Mouse (Mus musculus) left cerebral cortex, adult 8-10 months (tissue): ENCODE measurements around the gene Rhbdl1. TPM values are rescaled to one million over a fixed set of nuclear protein-coding genes. Genes with fewer than 3 reads are reported as not detected.

ENCODE experiments used
- DNase-seq, 2 experiments: peaks; one replicate each; pipeline ENCODE4 v3.0.0; 2022; ENCODE audit warnings: low spot score in 2 of 2
- total RNA-seq, 4 experiments: library from RNA; stranded (reverse); gene quantifications; 2 replicates each; pipeline ENCODE4 v1.2.4; 2022

Gene Rhbdl1
- total RNA-seq, 4 experiments from 2014 or later, result 32.6 to 42.3 (median 37.5) TPM

DNA sequence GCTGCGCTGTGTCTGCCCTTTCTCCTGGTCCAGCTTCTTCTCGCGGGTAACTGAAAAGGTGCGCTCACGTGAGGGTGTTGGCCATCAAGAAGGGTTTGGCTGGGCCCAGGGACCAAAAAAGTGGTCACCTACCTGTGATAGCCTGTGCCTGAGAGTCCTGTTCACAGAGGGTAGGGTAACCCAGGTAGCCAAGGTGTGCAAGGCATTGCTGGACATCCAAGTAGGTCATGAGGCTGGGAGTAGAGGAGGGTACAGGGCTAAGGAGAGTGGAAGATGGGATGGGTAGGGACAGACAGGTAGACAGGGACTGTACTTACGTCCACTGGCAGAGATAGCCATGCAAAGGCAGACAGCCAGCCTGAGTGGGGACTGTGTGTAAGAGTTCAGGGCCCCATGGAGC lies 3.4 kb upstream of the Rhbdl1 start:
- no peak for DNase-seq

DNA sequence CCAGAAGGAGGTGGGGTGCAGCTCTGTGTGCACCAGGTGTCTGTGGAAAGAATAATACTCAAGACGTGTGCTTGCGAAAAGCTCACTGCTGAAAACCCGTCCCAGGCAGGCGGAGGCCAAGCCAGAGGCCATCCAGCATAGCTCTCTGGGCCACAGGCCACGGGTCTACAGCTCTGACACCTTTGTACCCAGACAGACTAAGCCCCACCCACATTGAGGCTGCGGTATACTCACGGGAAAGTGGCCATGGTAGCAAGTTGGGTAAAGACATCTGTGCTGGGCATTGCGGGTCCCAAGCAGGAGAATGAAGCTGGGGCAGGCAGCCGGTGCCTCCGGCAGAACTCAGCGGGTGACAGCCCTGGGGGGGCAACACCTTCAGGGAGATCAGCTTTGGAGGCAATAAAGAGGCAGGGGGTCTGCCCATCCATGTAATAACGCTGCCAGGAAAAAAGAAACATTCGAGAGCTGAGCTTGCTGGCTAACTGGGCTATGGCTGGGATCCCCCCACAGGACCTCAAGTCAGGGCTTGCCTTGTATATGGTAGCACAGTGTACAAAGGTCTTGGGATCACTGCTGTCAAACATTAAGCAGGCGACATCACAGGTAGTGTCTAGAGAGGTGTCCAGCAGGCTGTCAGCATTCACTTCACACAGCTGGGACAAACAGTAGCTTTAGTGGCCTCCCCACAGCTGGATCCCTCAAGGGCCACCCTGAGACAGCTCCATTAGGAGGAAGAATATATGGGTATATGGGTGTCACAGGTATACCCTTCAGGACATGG lies 2.5 kb upstream of the Rhbdl1 start:
- no peak for DNase-seq

DNA sequence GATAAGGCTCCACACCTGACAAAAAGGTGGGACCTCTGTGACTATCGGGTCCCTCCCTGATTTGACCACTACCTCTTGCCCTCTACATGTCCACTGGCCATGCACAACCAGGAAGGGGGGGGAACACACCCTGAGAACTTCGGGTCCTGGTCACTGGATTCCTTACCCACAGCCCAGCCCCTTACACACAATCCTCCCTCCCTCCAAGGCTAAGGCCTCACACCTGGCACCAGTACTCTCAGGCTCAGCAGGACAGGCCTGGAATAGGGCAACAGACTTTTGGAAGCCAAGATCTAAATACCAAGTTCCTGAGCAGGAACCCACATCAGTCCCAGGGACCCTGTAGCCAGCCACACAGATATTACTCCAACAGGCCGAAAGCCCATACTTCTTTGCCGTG lies 1.8 kb upstream of the Rhbdl1 start:
- no peak for DNase-seq

DNA sequence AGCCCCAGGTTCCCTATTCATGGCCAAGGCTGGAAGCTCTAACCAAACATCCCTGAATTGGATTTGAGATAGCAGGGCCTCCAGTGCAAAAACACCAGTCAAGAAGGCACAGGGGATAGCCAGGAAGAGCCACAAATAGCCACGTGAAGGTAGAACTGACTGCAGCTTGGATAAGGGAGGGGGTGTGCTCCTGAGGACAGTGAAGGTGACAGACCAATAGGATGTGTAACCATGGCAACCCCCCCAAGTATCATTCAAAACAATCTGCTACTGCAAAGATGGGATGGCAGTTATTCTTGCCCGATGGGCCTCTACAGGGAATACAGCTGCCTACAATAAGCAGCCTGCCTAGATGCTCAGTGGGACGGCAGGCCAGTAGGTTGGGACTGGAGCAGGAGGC lies 438 bp upstream of the Rhbdl1 start:
- no peak for DNase-seq

DNA sequence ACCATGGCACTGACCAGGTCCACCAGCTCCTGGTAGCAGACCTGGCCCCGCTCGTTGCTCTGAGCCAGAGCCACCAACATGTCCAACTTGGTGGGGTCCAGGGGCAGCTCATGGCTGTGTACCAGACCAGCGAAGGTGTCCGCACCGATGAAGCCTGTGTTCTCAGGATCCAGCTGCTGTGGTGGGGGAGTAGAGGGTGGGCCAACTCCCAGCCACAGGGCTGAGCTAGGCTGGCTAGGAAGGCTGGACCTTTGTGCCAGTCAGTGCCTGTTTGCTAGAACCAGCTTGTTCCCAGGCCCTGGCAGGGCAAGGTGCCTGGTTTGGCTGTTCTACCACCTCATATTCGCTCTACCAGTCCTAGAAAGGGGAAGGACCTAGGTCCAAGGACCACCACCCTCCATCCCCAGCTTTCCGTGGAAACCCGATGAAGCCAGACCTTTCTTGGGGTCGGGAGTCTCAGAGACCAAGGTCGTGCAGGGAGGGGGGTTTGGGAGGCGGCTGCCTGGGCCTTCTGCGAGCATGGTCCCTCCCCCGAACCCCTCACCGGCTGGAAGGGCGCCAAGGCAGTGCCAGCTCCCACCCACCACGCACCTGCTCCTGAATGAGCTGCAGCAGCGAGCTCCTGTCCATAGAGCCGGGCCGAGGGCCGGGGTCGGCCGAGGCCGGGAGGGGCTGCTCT lies 559 bp downstream of the Rhbdl1 start:
- DNase-seq, result peak in 1 of 2 experiments; percentile 42

DNA sequence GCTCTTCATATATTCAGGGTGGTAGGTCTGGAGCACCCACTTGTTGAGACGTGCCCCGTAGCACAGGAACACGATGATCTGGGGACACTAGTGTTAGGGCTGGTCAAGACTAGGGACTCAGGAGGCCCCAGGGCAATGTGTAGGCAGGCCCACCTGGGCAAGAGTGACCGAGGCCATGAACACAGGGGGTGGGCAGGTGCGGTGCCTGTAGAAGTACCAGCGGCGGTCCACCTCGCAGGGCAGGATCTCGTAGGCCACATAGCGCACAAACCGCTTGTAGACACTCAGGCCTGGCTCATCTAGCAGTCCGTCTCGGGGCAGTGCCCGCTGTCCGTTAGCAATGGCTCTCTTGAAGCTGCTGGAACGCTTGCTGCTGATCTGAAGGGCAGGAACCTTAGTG lies 1.3 kb downstream of the Rhbdl1 start:
- DNase-seq, result no peak

DNA sequence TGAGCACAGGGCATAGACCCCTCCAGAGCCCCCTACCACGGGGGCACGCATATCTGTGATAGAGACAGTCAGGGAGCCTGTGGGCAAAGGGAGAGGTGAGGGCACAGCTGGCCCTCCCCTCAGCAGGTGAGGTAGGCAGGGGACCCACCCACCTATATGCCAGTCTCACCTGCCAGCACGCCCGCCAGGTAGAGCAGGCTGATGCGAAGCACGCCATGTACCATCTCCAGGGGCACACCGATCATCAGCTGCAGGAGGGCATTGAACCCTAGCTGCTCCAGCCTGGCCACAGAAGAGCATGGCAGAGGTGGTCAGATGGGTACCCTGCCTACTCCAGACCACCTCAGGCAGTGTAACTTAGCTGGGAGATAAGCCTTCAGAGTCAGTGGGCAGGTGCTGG lies 1.8 kb downstream of the Rhbdl1 start:
- no peak for DNase-seq

DNA sequence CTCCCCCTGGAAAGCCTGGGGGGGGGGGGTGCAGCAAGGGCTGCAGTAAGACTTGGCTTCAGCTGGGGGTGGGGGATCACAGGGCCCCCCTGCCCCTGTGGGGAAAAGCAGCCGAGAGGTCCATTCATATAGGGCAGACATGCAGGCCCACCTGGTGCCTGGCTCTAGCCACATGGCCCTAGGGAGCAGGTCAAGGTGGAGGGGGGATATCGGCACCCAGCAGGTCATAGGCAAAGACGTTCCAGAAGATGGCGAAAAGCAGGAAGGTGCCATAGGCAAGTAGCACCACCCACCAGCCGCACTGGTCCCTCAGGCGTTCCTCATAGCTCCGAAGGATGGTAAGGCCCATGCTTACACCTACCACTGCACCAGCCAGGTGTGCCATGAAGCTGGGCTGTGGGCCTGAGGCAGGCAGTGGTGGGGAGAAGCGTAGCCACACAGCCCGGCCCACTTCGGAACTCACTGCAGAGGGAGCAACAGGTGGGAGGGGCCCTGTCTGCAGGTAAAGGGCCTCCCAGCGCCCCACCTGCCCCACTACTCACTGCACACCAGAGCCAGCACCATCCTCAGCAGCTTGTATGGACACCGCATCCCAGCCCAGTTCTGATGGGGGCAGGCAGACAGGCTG lies 2.4 kb downstream of the Rhbdl1 start:
- DNase-seq, result no peak

DNA sequence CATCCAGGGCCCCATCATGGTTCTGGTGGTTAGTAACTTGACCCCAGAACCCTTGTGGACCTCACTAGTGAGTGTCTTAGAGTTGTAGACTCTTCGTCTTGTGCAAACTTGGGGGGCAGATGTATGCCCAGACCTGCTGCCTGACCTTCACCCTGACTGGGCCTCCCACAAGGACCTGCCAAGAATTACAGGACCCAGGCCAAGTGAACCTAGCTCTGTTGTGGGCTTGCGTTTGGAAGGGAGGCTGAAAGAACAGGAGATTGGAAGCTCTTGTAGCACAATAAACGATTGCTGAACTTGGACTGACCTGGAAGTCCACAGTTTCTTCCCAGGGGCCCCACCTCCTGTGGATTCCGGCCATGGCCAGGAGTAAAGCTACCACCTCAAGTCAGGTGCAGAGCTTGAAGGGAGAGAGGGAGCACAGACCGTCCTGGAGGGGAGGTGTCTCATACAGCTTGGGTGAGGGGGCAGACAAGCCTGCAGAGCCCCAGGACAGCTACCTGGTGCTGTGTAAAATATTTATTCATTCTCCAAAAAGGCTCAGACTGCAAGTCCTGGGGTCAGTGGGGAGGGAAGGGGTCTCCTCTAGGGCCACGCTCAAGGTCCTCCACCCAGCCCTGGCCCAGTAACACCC lies 3.0 kb downstream of the Rhbdl1 start:
- DNase-seq, result no peak

DNA sequence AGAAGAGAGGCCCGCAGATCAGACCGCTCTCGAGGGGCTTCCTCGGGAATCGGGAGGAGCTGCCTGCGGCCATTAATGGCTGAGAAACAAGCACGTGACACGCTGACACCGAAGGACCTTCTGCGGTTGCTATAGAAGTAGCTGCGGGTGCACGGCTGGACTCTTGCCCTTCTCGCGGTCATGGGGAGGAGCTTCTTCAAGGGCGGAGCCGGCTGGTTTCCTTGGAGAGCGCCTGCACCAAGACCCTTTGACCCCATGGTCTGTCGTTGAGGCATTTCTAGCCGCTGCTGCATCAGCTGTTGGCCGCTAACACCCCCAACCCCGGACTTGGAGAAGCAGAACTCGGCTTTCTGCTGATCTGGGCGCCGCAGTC lies 3.8 kb downstream of the Rhbdl1 start, which contains the start of gene Stub1:
Gene Stub1 (minus strand): TSS at position 114 of the 373 bp plus-strand sequence.
- DNase-seq, result peak in 1 of 2 experiments; percentile 87

DNA sequence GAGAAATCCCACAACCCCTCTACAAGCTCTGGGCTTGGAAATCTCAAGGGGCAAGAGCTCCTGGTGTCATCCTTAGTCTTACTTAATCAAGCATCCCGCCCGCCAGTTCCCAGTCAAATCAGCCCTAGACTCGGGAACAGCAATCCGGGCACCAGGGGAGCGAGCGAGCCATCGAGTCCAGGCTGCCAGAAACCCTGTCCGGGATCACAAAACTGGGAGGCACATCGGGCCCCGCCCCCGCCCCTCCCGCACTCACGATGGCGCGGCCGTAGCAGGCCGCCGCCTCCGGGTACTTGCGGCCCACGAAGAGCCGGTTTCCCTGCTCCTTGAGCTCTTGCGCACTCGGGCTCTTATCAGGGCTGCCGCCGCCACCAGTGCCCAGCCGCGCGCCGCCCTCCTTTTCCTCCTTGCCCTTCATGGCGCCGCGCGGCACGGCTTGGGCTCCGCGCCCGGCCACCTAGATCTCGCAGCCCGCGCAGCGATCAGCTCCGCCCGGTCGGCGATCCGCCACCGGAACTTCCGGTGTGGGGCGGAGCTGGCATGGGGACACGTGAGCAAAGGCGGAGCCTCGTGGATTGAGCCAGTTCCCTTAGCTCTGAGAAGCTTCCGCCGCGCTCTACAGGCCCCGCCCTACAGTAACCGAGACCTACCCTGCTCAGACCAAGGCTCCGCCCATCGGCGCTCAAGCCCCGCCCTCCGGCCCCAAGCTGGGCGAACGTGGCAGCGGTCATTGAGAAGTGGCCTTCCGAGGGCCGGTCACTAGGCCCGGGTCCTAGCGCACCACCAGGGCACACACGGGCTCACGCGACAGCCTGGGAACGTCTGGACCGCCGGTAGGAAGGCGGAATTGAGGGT lies 4.4 kb downstream of the Rhbdl1 start:
- DNase-seq, result peak; percentile 97 to 99

DNA sequence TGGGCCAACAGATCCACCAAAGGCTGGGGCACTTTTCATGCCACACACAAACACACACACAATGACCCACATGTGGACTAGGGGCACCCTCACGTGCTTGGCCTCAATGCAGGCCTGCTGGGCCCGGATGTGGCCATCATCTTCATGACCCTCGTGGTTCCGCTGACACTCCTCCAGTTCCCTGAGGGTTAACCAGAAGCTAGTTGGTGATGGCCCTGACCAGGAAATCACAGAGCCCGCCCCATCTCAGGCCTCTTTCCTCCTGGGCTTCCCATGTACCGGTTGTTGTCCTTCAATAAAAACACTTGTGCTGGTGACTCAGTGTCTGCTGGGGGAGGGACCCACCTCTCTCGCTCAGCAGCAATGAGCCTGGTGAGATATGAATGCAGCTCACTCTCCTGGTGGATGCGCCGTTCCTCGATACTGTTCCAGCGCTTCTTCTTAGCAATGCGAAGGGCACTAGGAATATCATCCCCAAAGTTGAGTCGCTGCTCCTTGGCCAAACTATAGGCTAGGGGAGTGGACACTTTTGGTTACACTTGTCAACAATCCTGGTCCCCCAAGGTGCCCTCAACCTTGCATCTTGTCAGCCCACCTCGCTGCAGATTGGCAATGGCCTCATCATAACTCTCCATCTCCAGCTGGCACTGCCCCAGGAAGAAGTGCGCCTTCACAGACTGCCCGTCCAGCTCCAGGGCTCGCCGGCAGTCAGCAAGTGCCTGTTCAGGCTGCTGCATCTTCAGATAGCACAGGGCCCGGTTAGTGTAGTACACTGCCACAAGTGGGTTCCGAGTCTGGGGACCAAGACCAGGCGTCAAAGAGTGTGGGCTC lies 5.4 kb downstream of the Rhbdl1 start:
- DNase-seq, result no peak

DNA sequence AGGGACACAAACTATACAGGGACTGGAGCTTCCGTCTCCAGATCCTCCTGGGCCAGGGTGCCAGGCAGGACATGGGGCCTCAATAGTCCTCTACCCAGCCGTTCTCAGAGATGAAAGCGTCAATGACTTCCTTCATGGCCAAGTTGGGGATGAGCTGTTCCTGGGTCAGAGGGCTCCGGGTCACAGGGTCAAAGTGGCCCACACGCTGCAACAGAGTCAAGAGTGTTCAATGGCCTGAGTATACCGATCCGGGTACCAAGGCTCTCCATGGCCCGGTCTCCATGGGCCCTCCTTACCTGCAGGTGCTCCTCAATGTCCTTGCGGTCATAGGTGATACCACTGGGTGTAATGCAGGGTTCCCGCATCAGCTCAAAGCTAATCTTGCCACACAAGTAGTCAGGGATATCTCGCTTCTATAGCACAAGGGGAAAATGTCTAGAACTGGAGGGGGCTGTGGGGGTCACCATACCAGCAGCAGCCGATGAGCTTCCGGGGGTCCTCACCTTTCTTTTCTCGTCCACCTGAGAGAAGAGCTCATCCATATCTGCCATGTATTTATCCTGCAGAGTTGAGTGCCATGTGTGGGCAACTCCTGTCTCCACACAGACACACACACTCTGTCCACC lies 6.2 kb downstream of the Rhbdl1 start:
- no peak for DNase-seq

DNA sequence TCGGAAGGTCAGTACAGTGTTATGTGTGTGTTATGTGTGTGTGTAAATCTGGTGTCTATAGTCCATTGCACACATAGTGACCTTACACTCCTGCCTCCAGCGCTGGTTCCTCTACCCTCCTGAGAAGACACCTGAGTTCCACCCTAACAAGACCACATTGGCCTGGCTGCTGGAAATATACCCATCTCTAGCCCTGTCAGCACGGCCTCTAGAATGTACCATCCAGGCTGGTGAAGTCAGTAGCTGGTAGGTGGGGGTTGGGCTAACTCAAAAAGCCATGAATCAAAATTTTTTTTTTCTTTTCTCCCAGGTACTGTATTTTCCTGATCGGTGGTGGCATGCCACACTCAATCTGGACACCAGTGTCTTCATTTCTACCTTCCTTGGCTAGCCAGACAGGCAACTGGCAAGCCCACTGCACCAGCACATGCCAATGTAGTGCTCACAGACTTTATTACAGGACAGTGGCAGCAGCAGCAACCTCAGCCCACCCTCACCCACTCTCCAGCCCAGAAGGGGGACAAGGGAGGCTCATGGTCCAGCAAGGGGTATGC lies 6.8 kb downstream of the Rhbdl1 start:
- DNase-seq, result no peak

DNA sequence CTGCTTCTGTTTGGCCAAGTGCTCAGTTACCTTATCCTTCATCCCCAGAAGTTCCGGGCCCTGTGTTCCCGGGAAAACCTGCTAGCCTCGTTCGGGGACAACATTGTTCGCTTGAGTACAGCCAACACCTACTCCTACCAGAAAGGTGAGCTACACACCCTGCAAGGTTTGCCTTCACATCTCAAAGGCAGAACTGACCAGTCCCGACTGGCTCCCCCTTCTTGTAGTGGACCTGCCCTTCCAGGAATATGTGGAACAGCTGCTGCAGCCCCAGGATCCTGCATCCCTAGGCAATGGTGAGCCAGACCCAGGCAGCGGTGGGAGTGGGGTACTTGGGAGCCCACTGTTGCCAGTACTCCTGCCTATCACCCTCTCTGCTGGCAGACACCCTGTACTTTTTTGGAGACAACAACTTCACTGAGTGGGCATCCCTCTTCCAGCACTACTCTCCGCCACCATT lies 7.5 kb downstream of the Rhbdl1 start:
- no peak for DNase-seq

DNA sequence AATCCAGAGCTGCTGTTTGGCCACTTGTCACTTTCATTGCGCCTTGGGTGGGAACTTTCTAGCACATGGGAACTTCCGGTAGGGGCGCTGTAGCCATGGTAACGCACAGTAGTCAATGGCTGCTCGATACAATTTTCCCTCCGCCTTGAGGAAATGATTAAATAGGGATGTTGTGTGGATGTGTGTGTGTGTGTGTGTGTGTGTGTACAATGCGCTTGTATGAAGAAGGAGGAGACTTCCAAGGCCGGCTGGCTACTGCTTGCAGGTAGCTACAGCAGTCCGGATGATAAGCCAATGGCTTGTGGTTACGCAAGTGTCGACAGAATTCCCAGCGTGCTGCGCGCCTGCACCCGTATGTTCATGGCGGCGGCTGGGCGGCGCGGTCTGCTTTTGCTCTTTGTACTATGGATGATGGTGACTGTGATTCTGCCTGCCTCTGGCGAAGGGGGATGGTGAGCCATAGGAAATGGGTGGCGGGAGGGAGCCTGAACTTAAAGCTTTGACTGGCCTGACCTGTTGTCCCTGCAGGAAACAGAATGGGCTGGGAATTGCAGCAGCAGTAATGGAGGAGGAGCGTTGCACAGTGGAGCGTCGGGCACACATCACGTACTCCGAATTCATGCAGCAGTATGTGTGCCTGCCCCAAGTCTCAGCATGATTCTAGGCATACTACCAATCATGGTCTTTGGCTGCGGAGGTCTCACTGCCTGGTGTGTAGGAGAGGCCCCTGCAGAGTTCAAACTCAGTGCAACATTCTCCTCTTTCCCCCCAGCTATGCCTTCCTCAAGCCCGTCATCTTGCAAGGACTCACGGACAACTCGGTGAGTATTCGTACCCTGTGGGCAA lies 8.2 kb downstream of the Rhbdl1 start, which contains the start of gene Jmjd8:
Gene Jmjd8 (plus strand): TSS at position 156 of the 846 bp plus-strand sequence.
- DNase-seq, result peak in 1 of 2 experiments; percentile 81

DNA sequence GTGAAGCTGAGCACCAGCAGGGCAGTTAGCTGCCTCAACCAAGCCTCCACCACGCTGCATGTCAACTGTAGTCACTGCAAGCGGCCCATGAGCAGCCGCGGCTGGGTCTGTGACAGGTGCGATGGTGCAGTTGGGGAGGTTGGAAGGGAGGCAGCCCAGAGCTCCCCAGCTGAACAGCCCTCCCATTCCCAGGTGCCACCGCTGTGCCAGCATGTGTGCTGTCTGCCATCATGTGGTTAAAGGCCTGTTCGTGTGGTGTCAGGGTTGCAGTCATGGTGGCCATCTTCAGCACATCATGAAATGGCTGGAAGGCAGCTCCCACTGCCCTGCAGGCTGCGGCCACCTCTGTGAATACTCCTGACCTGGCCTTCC lies 8.9 kb downstream of the Rhbdl1 start:
- DNase-seq, result no peak

DNA sequence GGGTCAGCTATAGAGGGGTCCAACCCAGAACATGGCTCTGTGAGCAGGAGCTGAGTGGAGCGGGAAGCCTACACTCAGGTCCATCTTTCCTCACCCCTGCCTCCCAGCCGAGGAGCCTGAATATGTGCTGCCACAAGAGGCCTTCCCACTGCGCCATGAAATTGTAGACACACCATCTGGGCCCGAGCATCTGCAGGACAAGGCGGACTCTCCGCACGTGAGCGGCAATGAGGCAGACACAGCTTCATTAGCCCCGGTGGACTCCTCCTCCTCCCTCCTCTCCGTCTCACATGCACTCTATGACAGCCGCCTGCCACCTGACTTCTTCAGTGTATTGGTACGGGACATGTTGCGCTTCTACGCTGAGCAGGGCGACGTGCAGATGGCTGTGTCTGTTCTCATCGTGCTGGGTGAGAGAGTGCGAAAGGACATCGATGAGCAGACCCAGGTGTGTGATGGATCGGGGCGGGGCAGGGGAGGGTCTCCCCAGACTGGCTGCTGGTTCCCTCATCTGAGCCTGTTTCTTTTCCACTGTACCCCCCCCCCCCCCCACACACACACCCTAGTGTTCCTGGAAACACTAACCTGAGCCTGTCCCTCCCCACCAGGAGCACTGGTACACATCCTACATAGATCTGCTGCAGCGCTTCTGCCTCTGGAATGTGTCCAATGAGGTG lies 9.4 kb downstream of the Rhbdl1 start:
- DNase-seq, result no peak
